Comparison of ENCODE assay signal across 9 mouse cellular contexts in the genomic region with DNA sequence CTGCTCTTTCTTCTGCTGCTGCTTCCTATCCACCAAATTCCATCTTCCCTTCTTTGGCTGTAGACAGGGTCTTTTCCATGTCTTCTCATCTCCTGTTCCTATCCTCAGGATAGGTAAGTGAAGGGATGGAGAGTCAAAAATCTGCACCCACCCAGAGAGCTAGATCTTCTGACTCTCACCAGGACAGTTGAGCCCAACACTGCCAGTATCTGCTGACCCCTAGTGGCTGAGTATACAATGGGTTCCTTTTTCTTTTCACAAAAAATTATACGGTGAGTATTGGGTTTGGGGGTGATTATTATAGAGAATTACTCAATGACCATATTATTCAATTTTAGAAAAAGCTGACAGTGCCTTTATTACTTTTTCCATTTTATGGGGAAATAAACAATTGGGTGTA.
DNase-seq lines count a peak whose midpoint lies in the region; ATAC-seq and TF ChIP-seq lines count a peak whose summit lies in the region.
"Had no signal": no experiment of that assay in that cellular context is flagged by ENCODE, and none has a peak within 500 bp of the region (broad histone marks: within the 10 kb centered on the region; RNA-seq: fewer than 3 reads in every experiment).

No protein-coding gene starts in this region.

- no peak for TF ChIP-seq POLR2A in thymus, adult 2 months (IDR thresholded peaks at IDR 0.05; ENCODE audit: control insufficient read depth, extremely low read depth, insufficient read depth, low read length, poor library complexity)

- H3K27ac ChIP-seq in heart, embryonic 11.5 days (ENCODE audit: low read depth, low read length), result no peak overlapping the region
- no peak overlapping the region for H3K27ac ChIP-seq in forebrain, embryonic 16.5 days (ENCODE audit: low read length)
- H3K27ac ChIP-seq in thymus, adult 2 months (ENCODE audit: control insufficient read depth, insufficient read depth, low read length), result no peak overlapping the region
- H3K27ac ChIP-seq: lung, embryonic 15.5 days had no signal

- no peak overlapping the region for H3K9ac ChIP-seq in heart, embryonic 11.5 days (ENCODE audit: low read depth, low read length)
- no peak overlapping the region for H3K9ac ChIP-seq in forebrain, embryonic 16.5 days (replicated peaks; ENCODE audit: low read depth, low read length)
- H3K9ac ChIP-seq: lung, embryonic 15.5 days had no signal

- H3K4me3 ChIP-seq in heart, embryonic 11.5 days (ENCODE audit: low read depth, low read length), result no peak overlapping the region
- H3K4me3 ChIP-seq in forebrain, embryonic 16.5 days (replicated peaks; ENCODE audit: low read length), result no peak overlapping the region
- no peak overlapping the region for H3K4me3 ChIP-seq in thymus, adult 2 months (ENCODE audit: control insufficient read depth, insufficient read depth, low read length)
- H3K4me3 ChIP-seq: lung, embryonic 15.5 days had no signal

- no peak for ATAC-seq in heart, embryonic 11.5 days (replicated peaks; ENCODE audit: insufficient number of reproducible peaks, low FRiP score, low TSS enrichment)
- peak; percentile 38; the same call in 1 of the 2 replicates for ATAC-seq in forebrain, embryonic 16.5 days
- no peak for ATAC-seq in monocyte, adult 5-6 weeks (replicated peaks; ENCODE audit: insufficient number of reproducible peaks, low FRiP score, low TSS enrichment, poor library complexity, severe bottlenecking)

- TF ChIP-seq CTCF in thymus, adult 2 months (IDR thresholded peaks at IDR 0.05; ENCODE audit: borderline replicate concordance, control insufficient read depth, extremely low read depth, insufficient read depth, low read length, poor library complexity), result no peak

- intact Hi-C loops in heart, postnatal 10 days (cut with DNase I), result loop anchor here (5.0 to 10.0 kb wide), 3 partner anchors 318 to 858 kb away; partner anchors contain the start of gene Kcnd2

- no peaks in the 10 kb centered on the region for H3K27me3 ChIP-seq in heart, embryonic 11.5 days (ENCODE audit: control insufficient read depth, insufficient read depth, low read length)
- H3K27me3 ChIP-seq in forebrain, embryonic 16.5 days (replicated peaks; ENCODE audit: control insufficient read depth, insufficient read depth, low read length), result no peaks in the 10 kb centered on the region
- no peaks in the 10 kb centered on the region for H3K27me3 ChIP-seq in thymus, adult 2 months (ENCODE audit: control insufficient read depth, insufficient read depth, low read length)
- H3K27me3 ChIP-seq: lung, embryonic 15.5 days had no signal

- peak; percentile 5 to 42 for DNase-seq in heart, postnatal 10 days
- peak; percentile 11 for DNase-seq in 3T3-L1 (ENCODE audit: low read depth, low spot score)
- peak; percentile 57 for DNase-seq in brain, adult 2 months (ENCODE audit: low read depth, low spot score)
- no peak for DNase-seq in urinary bladder, postnatal 14 days (ENCODE audit: low spot score)
- DNase-seq in thymus, adult 2 months, result no peak

- H3K9me3 ChIP-seq in heart, embryonic 11.5 days (replicated peaks; ENCODE audit: control insufficient read depth, low read length), result no peaks in the 10 kb centered on the region
- H3K9me3 ChIP-seq in forebrain, embryonic 16.5 days (ENCODE audit: control insufficient read depth, low read length), result no peaks in the 10 kb centered on the region
- H3K9me3 ChIP-seq: lung, embryonic 15.5 days had no signal

- H3K4me1 ChIP-seq in heart, embryonic 11.5 days (ENCODE audit: control insufficient read depth, insufficient read depth, low read length), result no peaks in the 10 kb centered on the region
- no peaks in the 10 kb centered on the region for H3K4me1 ChIP-seq in forebrain, embryonic 16.5 days (replicated peaks; ENCODE audit: control insufficient read depth, insufficient read depth, low read length)
- H3K4me1 ChIP-seq in thymus, adult 2 months (replicated peaks; ENCODE audit: control insufficient read depth, insufficient read depth, low read length), result no peaks in the 10 kb centered on the region
- H3K4me1 ChIP-seq: lung, embryonic 15.5 days had no signal

- H3K4me2 ChIP-seq in heart, embryonic 11.5 days, result no peak overlapping the region
- no peak overlapping the region for H3K4me2 ChIP-seq in forebrain, embryonic 16.5 days (ENCODE audit: low read length)
- H3K4me2 ChIP-seq: lung, embryonic 15.5 days had no signal

- WGBS in heart, embryonic 11.5 days (ENCODE audit: insufficient replicate concordance), result 41% methylated on average over 1 of the region's 1 CpGs
- 14% methylated on average over 1 of the region's 1 CpGs for WGBS in forebrain, embryonic 16.5 days
- WGBS in thymus, adult 2 months, result 28% methylated on average over 1 of the region's 1 CpGs

- no peaks in the 10 kb centered on the region for H3K36me3 ChIP-seq in heart, embryonic 11.5 days (ENCODE audit: control insufficient read depth, insufficient read depth, low read length)
- H3K36me3 ChIP-seq in forebrain, embryonic 16.5 days (ENCODE audit: control insufficient read depth, insufficient read depth), result no peaks in the 10 kb centered on the region
- H3K36me3 ChIP-seq in thymus, adult 2 months (ENCODE audit: control insufficient read depth, insufficient read depth, low read length), result no peaks in the 10 kb centered on the region
- H3K36me3 ChIP-seq: lung, embryonic 15.5 days had no signal

Comparison
In these comparisons a context has a peak if more than half of its experiments do, and no peak if none do; other contexts are left out.
1. DNase-seq: peak in heart, postnatal 10 days (2 of 2), 3T3-L1 (single experiment) and brain, adult 2 months (single experiment); none in urinary bladder, postnatal 14 days (single experiment) and thymus, adult 2 months (single experiment).